Mouse (Mus musculus) heart, postnatal 36 days (tissue): ENCODE results near the gene Mrps5. TPM values are rescaled to one million over a fixed set of nuclear protein-coding genes. Genes with fewer than 3 reads are reported as not detected.

Source experiments
- total RNA-seq, 2 experiments: library from RNA; stranded (reverse); gene quantifications; 2 replicates each; pipeline ENCODE4 v1.2.3; 2021

Mrps5 gene
- total RNA-seq, 2 experiments from 2014 or later = 95.9 to 98.5 TPM

Other genes starting within 250 kb of the Mrps5 start
- not detected for gene Astl, start 248.6 kb upstream of the Mrps5 start, total RNA-seq
- 1 to 10 TPM in 1 of 2 experiments, under 1 TPM in 1; 0.80 to 1.2 TPM for gene Adra2b, start 224.0 kb upstream of the Mrps5 start, total RNA-seq
- gene Gpat2, start 162.0 kb upstream of the Mrps5 start, total RNA-seq = not detected
- gene Fahd2a, start 142.7 kb upstream of the Mrps5 start, total RNA-seq = 10 to 100 TPM; 34.1 to 44.3 TPM
- gene Kcnip3, start 65.1 kb upstream of the Mrps5 start, total RNA-seq = 1 to 10 TPM in 1 of 2 experiments, under 1 TPM in 1; 0.94 to 1.9 TPM
- gene Prom2, start 45.8 kb upstream of the Mrps5 start, total RNA-seq = under 1 TPM in 1 of 2 experiments, not detected in 1; 0.81 TPM
- gene Zfp661, start 128 bp upstream of the Mrps5 start, total RNA-seq = 1 to 10 TPM; 1.3 to 1.6 TPM
- gene Mal, start 69.5 kb downstream of the Mrps5 start, total RNA-seq = 1 to 10 TPM; 5.4 to 9.3 TPM
- gene Mall, start 142.7 kb downstream of the Mrps5 start, total RNA-seq = 1 to 10 TPM; 7.0 to 7.1 TPM
- gene Nphp1, start 201.7 kb downstream of the Mrps5 start, total RNA-seq = 1 to 10 TPM; 7.6 to 9.0 TPM
- 10 to 100 TPM; 53.7 to 56.8 TPM for gene Mtln, start 205.3 kb downstream of the Mrps5 start, total RNA-seq
- gene Bub1, start 244.6 kb downstream of the Mrps5 start, total RNA-seq = under 1 TPM; 0.30 to 0.50 TPM